Mouse (Mus musculus): ENCODE results near the gene Olfr718-ps1.

The Olfr718-ps1 gene

GRCm38 (mm10) chr5:143126908-143127307 is 20.5 kb downstream of the Olfr718-ps1 start:
- no peak for DNase-seq

DNA sequence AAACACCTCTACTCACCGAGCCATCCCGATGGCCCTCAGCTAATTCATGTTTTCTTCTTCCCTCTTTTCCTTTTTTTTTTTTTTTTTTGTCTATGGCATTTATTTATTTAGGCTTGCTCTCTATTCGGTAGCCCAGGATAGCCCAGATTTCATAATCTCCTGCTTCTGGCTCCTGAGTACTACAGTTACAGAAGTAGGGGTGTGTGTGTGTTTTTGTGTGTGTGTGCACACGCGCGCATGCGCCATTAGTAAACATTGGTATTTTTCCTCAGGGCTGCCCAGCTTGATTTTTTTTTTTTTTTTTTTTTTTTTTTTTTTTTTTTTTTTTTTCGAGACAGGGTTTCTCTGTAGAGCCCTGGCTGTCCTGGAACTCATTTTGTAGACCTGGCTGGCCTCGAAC is 21.3 kb downstream of the Olfr718-ps1 start:
- no peak for DNase-seq

- DNase-seq, result peak; percentile 33 to 42
These were observed 21.8 kb downstream of the Olfr718-ps1 start for GRCm38 (mm10) chr5:143125601-143126000.

- DNase-seq, result peak; percentile 56 to 60
These were observed 22.5 kb downstream of the Olfr718-ps1 start for GRCm38 (mm10) chr5:143124805-143125378.

DNA sequence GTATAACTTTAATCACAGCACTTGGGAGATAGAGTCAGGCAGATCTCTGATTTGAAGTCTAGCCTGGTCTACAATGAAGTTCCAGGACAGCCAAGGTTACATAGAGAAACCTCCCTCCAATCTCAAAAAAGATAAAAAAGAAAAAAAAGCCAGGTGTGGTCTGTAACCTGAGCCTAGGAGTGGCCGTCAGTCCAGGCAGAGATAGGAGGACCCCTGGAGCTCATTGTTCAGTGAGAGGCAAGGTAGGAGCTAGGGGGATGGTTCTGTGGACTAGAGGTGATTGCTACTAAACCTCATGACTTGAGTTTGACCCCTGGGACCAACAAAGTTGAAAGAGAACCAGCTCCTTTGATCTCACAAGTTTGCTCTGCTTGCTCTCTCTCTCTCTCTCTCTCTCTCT is 24.7 kb downstream of the Olfr718-ps1 start:
- DNase-seq, result no peak

GRCm38 (mm10) chr5:143122125-143122524 is 25.3 kb downstream of the Olfr718-ps1 start:
- DNase-seq, result no peak

GRCm38 (mm10) chr5:143112281-143113246 is 34.8 kb downstream of the Olfr718-ps1 start, which contains the start of gene Rnf216:
TSS of gene Rnf216 (minus strand) at chr5:143112994.
- DNase-seq, result peak; percentile 96

GRCm38 (mm10) chr5:143106842-143107241 is 40.5 kb downstream of the Olfr718-ps1 start:
- DNase-seq, result no peak

- peak in 1 of 2 experiments; percentile 9 for DNase-seq
These were observed 44.1 kb downstream of the Olfr718-ps1 start for GRCm38 (mm10) chr5:143103231-143103630.

DNA sequence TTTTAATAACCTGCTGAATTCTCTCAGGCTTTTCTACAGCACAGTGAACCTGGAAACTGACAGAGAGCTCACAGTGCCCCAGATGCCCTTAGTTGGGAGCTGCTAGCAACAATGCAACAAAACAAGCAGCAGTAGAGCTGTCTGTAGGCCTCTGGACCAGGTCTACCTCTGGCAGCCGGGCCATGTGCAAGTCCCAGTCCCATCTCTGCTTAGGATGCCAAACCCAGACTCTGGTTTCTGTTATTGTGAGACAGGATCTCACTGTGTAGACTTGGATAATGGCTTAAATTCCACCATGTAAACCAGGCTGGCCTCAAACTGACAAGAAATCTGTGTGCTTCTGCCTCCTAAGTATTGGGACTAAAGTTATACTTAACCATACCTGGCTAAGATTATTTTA is 45.8 kb downstream of the Olfr718-ps1 start:
- DNase-seq, result no peak

DNA sequence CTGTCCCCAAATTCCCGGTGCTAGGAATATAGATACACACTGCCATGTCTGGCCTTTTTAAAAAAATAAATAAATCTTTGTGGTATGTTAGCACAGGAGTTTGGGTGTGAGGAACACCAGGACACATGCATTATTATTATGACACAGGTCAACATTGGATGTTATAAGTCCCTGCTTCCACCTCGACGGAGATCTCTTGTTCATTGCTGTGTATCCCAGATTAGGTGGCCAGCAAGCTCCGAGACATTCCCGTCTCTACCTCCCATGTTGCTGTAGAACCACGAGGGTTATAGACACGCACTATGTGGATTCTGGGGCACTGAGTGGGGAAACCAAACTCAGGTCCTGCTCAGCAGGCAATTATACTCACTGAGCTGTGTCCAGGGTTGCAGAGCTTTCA is 52.1 kb downstream of the Olfr718-ps1 start:
- DNase-seq, result no peak

GRCm38 (mm10) chr5:143092891-143093290 is 54.5 kb downstream of the Olfr718-ps1 start:
- DNase-seq, result no peak

DNA sequence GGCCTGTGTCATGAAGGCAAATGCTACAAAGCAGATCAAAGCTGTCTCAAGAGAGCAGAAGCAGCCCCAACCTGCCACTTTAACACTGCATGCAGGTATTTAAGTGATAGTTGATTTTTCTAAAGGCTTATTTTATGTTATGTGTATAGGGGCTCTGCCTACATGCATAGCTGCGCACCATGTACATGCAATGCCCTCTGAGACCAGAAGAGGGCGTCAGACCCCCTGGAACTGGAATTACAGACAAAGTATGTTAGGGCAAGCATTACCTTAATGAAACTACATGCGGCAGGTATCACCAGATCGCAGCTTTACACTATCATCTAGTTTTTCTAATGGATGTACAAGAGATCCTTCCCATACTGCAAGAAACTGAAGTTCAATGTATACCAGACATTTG is 62.5 kb downstream of the Olfr718-ps1 start:
- DNase-seq, result peak; percentile 64 to 70

Measured in cerebellum, postnatal 10 days (tissue).